Mouse (Mus musculus) thymus, adult 2 months (tissue): ENCODE measurements around the gene Rnase4.

Experiments
- CTCF ChIP-seq: fragments of 200-500 bp; IDR thresholded peaks from 2 replicates; pipeline ENCODE4 v1.5.1; 2012; ENCODE audit warnings: mild to moderate bottlenecking, control low read depth, low read length, moderate library complexity, borderline replicate concordance; ENCODE audit not compliant: control insufficient read depth, poor library complexity, insufficient read depth; ENCODE audit errors: extremely low read depth
- POLR2A ChIP-seq: fragments of 200-500 bp; IDR thresholded peaks from 2 replicates; pipeline ENCODE4 v1.6.1; 2012; ENCODE audit warnings: mild to moderate bottlenecking, low read length, control low read depth, moderate library complexity; ENCODE audit not compliant: control insufficient read depth, poor library complexity, insufficient read depth; ENCODE audit errors: extremely low read depth

- TF ChIP-seq CTCF (no peak), POLR2A (no peak)
Measured at GRCm38 (mm10) chr14:51111966-51112365, 21.1 kb downstream of the Rnase4 start.
